Mouse (Mus musculus): ENCODE results near the gene Slc23a3. TPM values are rescaled to one million over a fixed set of nuclear protein-coding genes. Genes with fewer than 3 reads are reported as not detected.

Gene Slc23a3
- total and polyA plus RNA-seq, 3 experiments: not detected

DNA sequence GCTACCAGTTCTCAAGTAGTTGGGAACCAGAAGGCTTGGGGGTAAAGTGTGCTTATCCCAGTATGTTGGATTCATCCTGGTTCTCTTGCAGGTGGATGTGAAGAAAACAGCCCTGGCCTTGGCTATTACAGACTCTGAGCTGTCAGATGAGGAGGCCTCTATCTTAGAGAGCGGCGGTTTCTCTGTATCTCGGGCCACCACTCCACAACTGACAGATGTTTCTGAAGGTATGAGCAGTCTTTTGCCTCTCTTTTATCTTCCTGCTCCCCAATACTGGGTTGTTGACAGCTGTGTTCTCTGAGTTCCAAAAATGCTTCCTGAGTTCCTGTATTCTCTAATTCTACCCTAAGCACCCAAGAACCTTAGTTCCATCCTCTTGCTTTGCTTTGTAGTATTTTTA, 11.9 kb upstream of the Slc23a3 start (continued):
- no peak for TF ChIP-seq ZMIZ1 (IDR thresholded peaks at IDR 0.05; ENCODE audit: low read depth, low read length)
- no peak for TF ChIP-seq CHD2 (IDR thresholded peaks at IDR 0.05; ENCODE audit: low read length)

DNA sequence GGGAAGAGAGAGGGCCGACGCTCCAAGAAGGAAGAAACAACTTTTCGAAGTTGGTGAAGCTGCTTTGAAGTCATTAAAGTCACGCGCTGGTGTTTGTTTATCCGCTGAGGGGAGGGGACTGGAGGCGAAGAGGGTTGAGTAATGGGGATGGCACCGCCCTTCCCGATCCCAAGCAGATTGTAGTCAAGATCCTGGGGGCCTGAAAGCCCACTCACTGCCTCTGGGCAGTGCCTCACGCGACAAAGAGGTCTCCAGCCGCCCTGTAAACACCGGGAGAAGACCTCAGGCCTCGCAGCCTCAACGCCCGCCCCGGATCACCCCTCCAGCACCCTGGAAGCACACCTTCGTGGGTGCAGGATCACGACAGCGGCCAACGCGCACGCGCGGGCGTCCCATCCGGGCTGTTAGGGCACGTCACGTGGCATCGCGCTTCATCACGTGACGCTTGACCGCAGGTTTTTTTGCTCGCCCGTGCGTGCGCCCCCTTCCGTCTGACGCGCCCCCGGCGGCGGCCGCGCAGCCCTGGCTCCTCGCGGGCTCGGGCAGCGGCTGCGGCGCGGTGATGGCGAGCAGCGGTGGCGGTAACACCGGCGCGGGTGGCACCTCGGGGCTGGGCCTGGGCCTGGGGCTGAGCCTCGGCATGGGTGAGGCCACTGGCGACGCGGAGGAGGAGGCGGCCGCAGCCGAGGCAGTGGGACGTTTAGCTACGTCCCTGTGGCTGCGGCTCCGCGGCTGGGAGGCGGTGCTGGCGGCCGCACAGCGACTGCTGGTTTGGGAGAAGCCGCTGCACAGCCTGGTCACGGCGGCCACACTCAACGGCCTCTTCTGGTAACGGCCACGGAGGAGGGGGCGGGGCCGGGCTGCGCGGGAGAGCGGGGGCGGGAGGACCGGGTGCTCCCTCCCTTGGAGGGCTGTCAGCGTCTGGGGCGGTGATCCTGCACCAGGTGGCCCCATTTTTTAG, 8.9 kb upstream of the Slc23a3 start, which contains the start of the genes Cnppd1 and Retreg2:
Gene Cnppd1 (minus strand): TSS at position 411 of the 961 bp plus-strand sequence.
Gene Retreg2 (plus strand): TSS at position 478 of the 961 bp plus-strand sequence.
- H3K4me1 ChIP-seq (ENCODE audit: control insufficient read depth in 1 of 2, insufficient read depth in 2 of 2): peaks cover 2 to 30% of the 10 kb centered on the region in 2 experiments; a peak in 2 of 4 replicates
- peak within 1 kb of the TSS; percentile 82 to 93 (median 85) for H3K4me3 ChIP-seq (replicated peaks in 1 of 3; ENCODE audit: low read depth in 2 of 3, low read length in 2 of 3, poor library complexity in 1 of 3)
- dilution Hi-C loops (cut with MboI; ENCODE audit: extremely low pct_ligation_motif_present, extremely low pct_unique_long_range_greater_than_20kb, low sequenced_read_pairs): no loop called here
- H3K27me3 ChIP-seq (replicated peaks): no peaks in the 10 kb centered on the region
- peak within 1 kb of the TSS; percentile 85 for H3K27ac ChIP-seq (ENCODE audit: insufficient read depth, low read depth)
- in situ Hi-C loops (cut with MboI; ENCODE audit: low pct_ligation_motif_present, low pct_unique_long_range_greater_than_20kb, low sequenced_read_pairs): no loop called here
- H3K9ac ChIP-seq (ENCODE audit: insufficient read depth, low read depth): peak within 1 kb of the TSS; percentile 74
- peak within 1 kb of the TSS; percentile 68 for H3K4me2 ChIP-seq (ENCODE audit: insufficient read depth, low read depth, poor library complexity, severe bottlenecking)
- no peaks in the 10 kb centered on the region for H3K9me3 ChIP-seq (replicated peaks; ENCODE audit: low read length)
- peaks cover 47 to 64% of the 10 kb centered on the region in 2 experiments for H3K36me3 ChIP-seq (replicated peaks in 1 of 2; ENCODE audit: control insufficient read depth in 1 of 2, insufficient read depth in 1 of 2, low read length in 1 of 2)
- no peaks in the 10 kb centered on the region for H3K79me2 ChIP-seq (replicated peaks; ENCODE audit: control insufficient read depth, extremely low read depth, insufficient read depth, poor library complexity, severe bottlenecking)
- DNase-seq (ENCODE audit: extremely low read depth): peak; percentile 91
- no peak for TF ChIP-seq RAD21 (IDR thresholded peaks at IDR 0.05; ENCODE audit: low read depth, low read length)
- TF ChIP-seq RCOR1 (conservative IDR thresholded peaks at IDR 0.05; ENCODE audit: low read depth, low read length): peak; percentile 85; the same call in 1 of the 2 replicates
- TF ChIP-seq MAFK (IDR thresholded peaks at IDR 0.05; ENCODE audit: insufficient replicate concordance, low read length): no peak
- peak; percentile 77 for TF ChIP-seq ELF1 (IDR thresholded peaks at IDR 0.05; ENCODE audit: low read depth, low read length)
- peak; percentile 99 for TF ChIP-seq MAX (IDR thresholded peaks at IDR 0.05; ENCODE audit: low read length)
- TF ChIP-seq HCFC1 (IDR thresholded peaks at IDR 0.05; ENCODE audit: low read depth, low read length): peak; percentile 77
- peak; percentile 99 for TF ChIP-seq BHLHE40 (IDR thresholded peaks at IDR 0.05; ENCODE audit: low read depth, low read length)
- peak; percentile 99 for TF ChIP-seq USF1 (IDR thresholded peaks at IDR 0.05; ENCODE audit: low read depth, low read length)
- peak; percentile 81 for TF ChIP-seq TCF12 (IDR thresholded peaks at IDR 0.05; ENCODE audit: low read depth, low read length)
- no peak for TF ChIP-seq PAX5 (IDR thresholded peaks at IDR 0.05; ENCODE audit: low read length)
- peak; percentile 71; the same call in 1 of the 2 replicates for TF ChIP-seq TBP (conservative IDR thresholded peaks at IDR 0.05; ENCODE audit: low read depth, low read length)
- no peak for TF ChIP-seq CHD2 (IDR thresholded peaks at IDR 0.05; ENCODE audit: low read length)
- peak; percentile 98 for TF ChIP-seq NRF1 (IDR thresholded peaks at IDR 0.05; ENCODE audit: low read depth, low read length)
- TF ChIP-seq NELFE (IDR thresholded peaks at IDR 0.05; ENCODE audit: low read depth, low read length): peak; percentile 88
- peak; percentile 88 for TF ChIP-seq ZMIZ1 (IDR thresholded peaks at IDR 0.05; ENCODE audit: low read depth, low read length)
- peak; percentile 19; the same call in 1 of the 2 replicates for TF ChIP-seq SMC3 (IDR thresholded peaks at IDR 0.05; ENCODE audit: low read depth, low read length)
- peak; percentile 71; the same call in 1 of the 2 replicates for TF ChIP-seq MAZ (IDR thresholded peaks at IDR 0.05; ENCODE audit: low read depth, low read length)
- TF ChIP-seq ETS1 (conservative IDR thresholded peaks at IDR 0.05; ENCODE audit: low read depth, low read length): peak; percentile 22
- no peak for TF ChIP-seq ZKSCAN1 (IDR thresholded peaks at IDR 0.05; ENCODE audit: borderline replicate concordance, low read depth, low read length)
- TF ChIP-seq ZC3H11A (IDR thresholded peaks at IDR 0.05; ENCODE audit: low read depth, low read length): no peak
- TF ChIP-seq CHD1 (IDR thresholded peaks at IDR 0.05; ENCODE audit: low read depth, low read length): no peak
- TF ChIP-seq UBTF (IDR thresholded peaks at IDR 0.05; ENCODE audit: low read depth, low read length): peak; percentile 88; the same call in 1 of the 2 replicates
- peak; percentile 99 for TF ChIP-seq USF2 (conservative IDR thresholded peaks at IDR 0.05; ENCODE audit: low read depth, low read length)
- 0 out of 2 replicates have a peak, but pooled peaks have one; percentile 60 for TF ChIP-seq MXI1 (IDR thresholded peaks at IDR 0.05; ENCODE audit: low read depth, low read length)
- peak in 1 of 2 experiments; percentile 72; a peak in 2 of 4 replicates for TF ChIP-seq CTCF (conservative IDR thresholded peaks at IDR 0.05 in 1 of 2, IDR thresholded peaks at IDR 0.05 in 1 of 2; ENCODE audit: low read depth in 2 of 2, low read length in 2 of 2)
- no peak for TF ChIP-seq GABPA (IDR thresholded peaks at IDR 0.05; ENCODE audit: insufficient replicate concordance, low read depth, low read length)
- peak; percentile 89 for TF ChIP-seq ZNF384 (IDR thresholded peaks at IDR 0.05; ENCODE audit: low read depth, low read length)
- TF ChIP-seq JUN (IDR thresholded peaks at IDR 0.05; ENCODE audit: insufficient read depth, low read depth, low read length): no peak
- TF ChIP-seq POLR2A (IDR thresholded peaks at IDR 0.05; ENCODE audit: low read depth, low read length): peak; percentile 84
- TF ChIP-seq KAT2A (IDR thresholded peaks at IDR 0.05; ENCODE audit: insufficient replicate concordance, low read length): 0 out of 2 replicates have a peak, but pooled peaks have one; percentile 47
- TF ChIP-seq MYC (IDR thresholded peaks at IDR 0.05; ENCODE audit: low read depth, low read length): no peak; the same call in 1 of the 2 replicates
- peak; percentile 63 for TF ChIP-seq IRF4 (IDR thresholded peaks at IDR 0.05; ENCODE audit: low read depth, low read length)
- no peak; the same call in 1 of the 2 replicates for TF ChIP-seq POLR2AphosphoS2 (IDR thresholded peaks at IDR 0.05; ENCODE audit: low read depth, low read length)
- TF ChIP-seq EP300 (IDR thresholded peaks at IDR 0.05; ENCODE audit: low read length): no peak
